Mouse (Mus musculus) midbrain, embryonic 16.5 days (tissue): ENCODE data around the gene Mecom. TPM values are rescaled to one million over a fixed set of nuclear protein-coding genes. Genes with fewer than 3 reads are reported as not detected.

ENCODE experiments used
- ATAC-seq: fragments of 200-750 bp; cut with Nextera tagmentation; 2 replicates; pipeline ENCODE4 v1.8.0; 2017; ENCODE audit warnings: moderate TSS enrichment
- H3K27ac ChIP-seq: fragments of 300-500 bp; sonication (generic); 2 replicates; pipeline ENCODE4 v1.5.1; 2014; ENCODE audit warnings: mild to moderate bottlenecking, low read length, mixed read lengths
- H3K27me3 ChIP-seq: fragments of 300-500 bp; sonication (generic); 2 replicates; pipeline ENCODE4 v1.6.1; 2014; ENCODE audit warnings: low read depth, low read length, mixed read lengths; ENCODE audit not compliant: control insufficient read depth, insufficient read depth
- H3K36me3 ChIP-seq: fragments of 300-500 bp; sonication (generic); 2 replicates; pipeline ENCODE4 v1.6.1; 2014; ENCODE audit warnings: mild to moderate bottlenecking, low read length, moderate library complexity, mixed read lengths; ENCODE audit not compliant: control insufficient read depth, insufficient read depth
- H3K4me1 ChIP-seq: fragments of 300-500 bp; sonication (generic); 2 replicates; pipeline ENCODE4 v1.6.1; 2014; ENCODE audit warnings: mild to moderate bottlenecking, low read length, mixed read lengths; ENCODE audit not compliant: control insufficient read depth, insufficient read depth
- H3K4me2 ChIP-seq: fragments of 300-500 bp; sonication (generic); 2 replicates; pipeline ENCODE4 v1.6.1; 2014; ENCODE audit warnings: mild to moderate bottlenecking, low read length, mixed read lengths
- H3K4me3 ChIP-seq: fragments of 300-500 bp; sonication (generic); 2 replicates; pipeline ENCODE4 v1.5.1; 2014; ENCODE audit warnings: low read depth, mild to moderate bottlenecking, low read length, moderate library complexity, mixed read lengths
- H3K9ac ChIP-seq: fragments of 300-500 bp; sonication (generic); 2 replicates; pipeline ENCODE4 v1.6.1; 2014; ENCODE audit warnings: low read depth, low read length, mixed read lengths
- H3K9me3 ChIP-seq: fragments of 300-500 bp; sonication (generic); replicated peaks from 2 replicates; pipeline ENCODE4 v1.6.1; 2014; ENCODE audit warnings: mild to moderate bottlenecking, low read length, mixed read lengths; ENCODE audit not compliant: control insufficient read depth, poor library complexity, severe bottlenecking
- WGBS: fragments of 180-500 bp; shearing (Covaris S2); extraction: QIAGEN DNeasy Blood & Tissue Kit; methylation state at CpG from one replicate; pipeline ENCODE4 v1.1.7; 2014; 5-methylcytosine and 5-hydroxymethylcytosine counted together
- polyA plus RNA-seq: library from polyadenylated mRNA; unstranded; fragments of >200 nt; fragmentation: Nextera tagmentation; extraction: Ambion mirVana; gene quantifications from 2 replicates; pipeline ENCODE4 v1.2.1, GENCODE M21; 2015

The Mecom gene
- polyA plus RNA-seq, 1 experiment from 2014 or later, result 4.0 TPM

- no peak overlapping the region for H3K27ac ChIP-seq
- WGBS, result 88% methylated on average over 6 of the region's 6 CpGs
- no peak overlapping the region for H3K4me3 ChIP-seq
- H3K36me3 ChIP-seq, result no peaks in the 10 kb centered on the region
- no peaks in the 10 kb centered on the region for H3K9me3 ChIP-seq
- ATAC-seq, result no peak
- no peaks in the 10 kb centered on the region for H3K27me3 ChIP-seq
- no peak overlapping the region for H3K9ac ChIP-seq
- H3K4me2 ChIP-seq, result no peak overlapping the region
- H3K4me1 ChIP-seq, result no peaks in the 10 kb centered on the region
Measured at GRCm38 (mm10) chr3:30135857-30136256, 412.0 kb downstream of the Mecom start.

GRCm38 (mm10) chr3:30135119-30135518 is 412.7 kb downstream of the Mecom start:
- no peak overlapping the region for H3K4me2 ChIP-seq
- no peaks in the 10 kb centered on the region for H3K27me3 ChIP-seq
- H3K36me3 ChIP-seq, result no peaks in the 10 kb centered on the region
- H3K4me3 ChIP-seq, result no peak overlapping the region
- H3K4me1 ChIP-seq, result no peaks in the 10 kb centered on the region
- no peaks in the 10 kb centered on the region for H3K9me3 ChIP-seq
- ATAC-seq, result no peak
- WGBS, result 89% methylated on average over 1 of the region's 1 CpGs
- H3K9ac ChIP-seq, result no peak overlapping the region
- no peak overlapping the region for H3K27ac ChIP-seq

DNA sequence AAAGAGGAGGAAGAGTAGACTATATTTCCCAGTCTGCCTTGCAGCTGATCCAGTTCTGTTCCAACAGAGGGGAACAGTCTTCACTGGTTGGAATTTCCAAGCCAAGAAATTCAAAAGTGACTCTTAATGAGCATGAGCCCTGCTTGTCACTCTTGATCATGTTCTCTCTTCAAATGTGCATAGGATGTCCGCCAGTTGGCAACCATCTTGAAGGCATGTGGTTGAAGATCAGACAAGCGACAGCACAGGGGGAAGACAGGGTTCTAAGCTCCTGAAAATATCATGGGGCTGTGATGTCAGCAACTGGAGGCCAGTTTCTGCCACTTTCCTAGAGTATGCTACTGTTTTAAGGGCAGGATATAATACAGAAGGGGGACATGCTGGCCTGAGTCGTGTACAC is 414.8 kb downstream of the Mecom start:
- WGBS, result 83% methylated on average over 3 of the region's 3 CpGs
- ATAC-seq, result no peak

GRCm38 (mm10) chr3:30132370-30132769 is 415.4 kb downstream of the Mecom start:
- Histone ChIP-seq H3K4me3 (no peak overlapping the region), H3K36me3 (no peaks in the 10 kb centered on the region), H3K4me1 (no peaks in the 10 kb centered on the region), H3K4me2 (no peak overlapping the region), H3K9ac (no peak overlapping the region), H3K27ac (no peak overlapping the region), H3K27me3 (no peaks in the 10 kb centered on the region), H3K9me3 (no peaks in the 10 kb centered on the region)
- WGBS, result 82% methylated on average over 2 of the region's 2 CpGs
- no peak for ATAC-seq

More for the DNA sequence above, 414.8 kb downstream of the Mecom start:
- no peak overlapping the region for H3K4me2 ChIP-seq
- H3K4me1 ChIP-seq, result no peaks in the 10 kb centered on the region
- no peak overlapping the region for H3K27ac ChIP-seq
- H3K27me3 ChIP-seq, result no peaks in the 10 kb centered on the region
- H3K36me3 ChIP-seq, result no peaks in the 10 kb centered on the region
- no peak overlapping the region for H3K4me3 ChIP-seq
- H3K9me3 ChIP-seq, result no peaks in the 10 kb centered on the region
- no peak overlapping the region for H3K9ac ChIP-seq

GRCm38 (mm10) chr3:30130495-30130894 is 417.3 kb downstream of the Mecom start:
- WGBS, result 54% methylated on average over 4 of the region's 4 CpGs
- no peak overlapping the region for H3K4me2 ChIP-seq
- H3K4me3 ChIP-seq, result no peak overlapping the region
- no peaks in the 10 kb centered on the region for H3K36me3 ChIP-seq
- H3K27me3 ChIP-seq, result no peaks in the 10 kb centered on the region
- H3K4me1 ChIP-seq, result no peaks in the 10 kb centered on the region
- ATAC-seq, result no peak
- H3K9ac ChIP-seq, result no peak overlapping the region
- H3K9me3 ChIP-seq, result no peaks in the 10 kb centered on the region
- H3K27ac ChIP-seq, result no peak overlapping the region

DNA sequence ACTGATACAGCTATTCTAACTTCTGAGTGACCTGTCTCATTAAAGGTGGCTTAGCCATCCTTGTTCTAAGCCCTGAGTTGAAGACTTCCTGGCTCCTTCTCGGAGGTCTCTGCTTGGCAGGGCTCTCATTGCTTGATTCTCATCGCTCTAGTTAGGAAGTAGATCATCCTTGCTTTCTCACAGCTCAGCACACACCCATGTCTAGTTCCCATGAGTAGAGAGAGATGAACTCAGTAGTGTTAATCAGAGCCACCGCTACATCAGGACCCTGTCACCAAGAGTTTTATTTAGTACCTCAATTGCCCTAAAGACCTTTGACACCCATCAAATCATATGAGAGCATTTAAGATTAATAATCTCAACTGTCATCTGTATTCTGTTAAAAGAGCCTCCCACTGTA is 425.2 kb downstream of the Mecom start:
- no peak overlapping the region for H3K27ac ChIP-seq
- H3K4me1 ChIP-seq, result no peaks in the 10 kb centered on the region
- no peak overlapping the region for H3K4me2 ChIP-seq
- 95% methylated on average over 3 of the region's 3 CpGs for WGBS
- no peaks in the 10 kb centered on the region for H3K27me3 ChIP-seq
- H3K36me3 ChIP-seq, result no peaks in the 10 kb centered on the region
- H3K4me3 ChIP-seq, result no peak overlapping the region
- no peaks in the 10 kb centered on the region for H3K9me3 ChIP-seq
- no peak for ATAC-seq
- no peak overlapping the region for H3K9ac ChIP-seq

- Histone ChIP-seq H3K9ac (no peak overlapping the region), H3K27ac (no peak overlapping the region), H3K4me1 (no peaks in the 10 kb centered on the region), H3K4me3 (no peak overlapping the region), H3K36me3 (no peaks in the 10 kb centered on the region), H3K27me3 (no peaks in the 10 kb centered on the region), H3K9me3 (no peaks in the 10 kb centered on the region), H3K4me2 (no peak overlapping the region)
- 88% methylated on average over 8 of the region's 8 CpGs for WGBS
- no peak for ATAC-seq
Measured at GRCm38 (mm10) chr3:30120790-30121512, 426.9 kb downstream of the Mecom start.

DNA sequence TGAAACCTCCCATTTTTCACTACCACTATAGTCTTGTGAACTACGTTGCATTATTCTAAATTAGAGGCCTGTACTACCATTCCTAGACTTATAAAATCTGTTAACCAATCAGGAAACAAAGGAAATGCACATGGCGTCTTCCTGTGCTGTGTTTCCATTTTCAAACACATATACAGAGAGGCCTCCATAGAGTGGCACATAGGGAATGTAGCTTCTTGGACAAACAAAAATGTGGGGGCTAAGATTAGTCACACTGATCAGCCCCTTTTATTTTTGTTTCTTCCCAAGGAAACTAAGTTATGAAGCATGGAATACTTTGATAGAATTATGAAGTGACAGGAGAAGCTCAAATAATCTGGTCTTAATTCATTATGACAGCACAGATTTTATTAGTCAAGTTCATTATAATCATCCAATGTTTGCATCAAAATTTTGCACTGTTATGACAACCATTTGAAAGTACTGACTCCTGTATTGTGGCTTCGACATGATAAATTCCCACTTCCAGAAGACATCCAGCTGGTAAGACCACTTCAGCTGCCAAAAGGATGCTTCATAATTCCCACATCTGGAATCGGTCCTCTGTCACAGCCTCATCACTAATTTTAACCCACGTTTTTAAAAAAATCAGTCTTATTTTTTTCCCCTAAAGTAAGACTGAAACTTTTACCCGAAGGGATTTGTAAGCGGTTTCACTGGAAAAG is 429.1 kb downstream of the Mecom start:
- no peak overlapping the region for H3K4me3 ChIP-seq
- H3K27ac ChIP-seq, result no peak overlapping the region
- 86% methylated on average over 7 of the region's 7 CpGs for WGBS
- H3K36me3 ChIP-seq, result no peaks in the 10 kb centered on the region
- H3K27me3 ChIP-seq, result no peaks in the 10 kb centered on the region
- no peak overlapping the region for H3K9ac ChIP-seq
- H3K9me3 ChIP-seq, result no peaks in the 10 kb centered on the region
- no peak for ATAC-seq
- no peak overlapping the region for H3K4me2 ChIP-seq
- H3K4me1 ChIP-seq, result no peaks in the 10 kb centered on the region

- Histone ChIP-seq H3K27me3 (no peaks in the 10 kb centered on the region), H3K9ac (no peak overlapping the region), H3K27ac (no peak overlapping the region), H3K4me3 (no peak overlapping the region), H3K36me3 (no peaks in the 10 kb centered on the region), H3K4me1 (no peaks in the 10 kb centered on the region), H3K9me3 (no peaks in the 10 kb centered on the region), H3K4me2 (no peak overlapping the region)
- 27% methylated on average over 3 of the region's 3 CpGs for WGBS
- no peak for ATAC-seq
Measured at GRCm38 (mm10) chr3:30113249-30113770, 434.5 kb downstream of the Mecom start.
